Mouse (Mus musculus): Measurements from ENCODE around the gene Scrg1.
"Not testable (repeated sequence)": the region's sequence is repeated elsewhere in the genome, so short reads cannot be mapped to it uniquely, and the experiment has no call there.

The Scrg1 gene

GRCm38 (mm10) chr8:57453361-57453760, 2.4 kb upstream of the Scrg1 start:
- no peak for DNase-seq (ENCODE audit: low read depth, low spot score)

GRCm38 (mm10) chr8:57457152-57457551, 1.4 kb downstream of the Scrg1 start:
- no peak for DNase-seq (ENCODE audit: low read depth, low spot score)

DNA sequence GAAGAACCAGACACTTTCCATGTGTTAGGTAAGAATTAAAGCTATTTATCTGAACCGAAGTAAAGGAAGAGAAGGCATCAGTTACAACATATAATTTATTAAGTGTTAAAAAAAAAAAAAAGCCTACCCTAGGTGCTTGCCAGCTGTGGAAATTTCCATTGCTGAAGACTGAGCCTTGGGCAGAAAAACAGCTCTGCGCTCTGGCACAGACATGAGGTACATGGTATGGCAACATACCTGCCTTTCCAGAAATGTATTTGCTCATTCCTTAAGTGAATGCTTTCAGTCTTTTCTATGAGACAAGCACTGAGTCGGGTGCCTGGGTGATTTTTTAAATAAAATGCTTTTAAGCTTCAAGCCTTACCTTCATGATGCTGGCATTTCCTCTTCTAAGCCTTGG, 2.2 kb downstream of the Scrg1 start:
- no peak for DNase-seq (ENCODE audit: low read depth, low spot score)

- DNase-seq (ENCODE audit: low read depth, low spot score) = no peak
These were observed 7.1 kb downstream of the Scrg1 start for GRCm38 (mm10) chr8:57462839-57463238.

GRCm38 (mm10) chr8:57463757-57464156, 8.0 kb downstream of the Scrg1 start:
- no peak for DNase-seq (ENCODE audit: low read depth, low spot score)

DNA sequence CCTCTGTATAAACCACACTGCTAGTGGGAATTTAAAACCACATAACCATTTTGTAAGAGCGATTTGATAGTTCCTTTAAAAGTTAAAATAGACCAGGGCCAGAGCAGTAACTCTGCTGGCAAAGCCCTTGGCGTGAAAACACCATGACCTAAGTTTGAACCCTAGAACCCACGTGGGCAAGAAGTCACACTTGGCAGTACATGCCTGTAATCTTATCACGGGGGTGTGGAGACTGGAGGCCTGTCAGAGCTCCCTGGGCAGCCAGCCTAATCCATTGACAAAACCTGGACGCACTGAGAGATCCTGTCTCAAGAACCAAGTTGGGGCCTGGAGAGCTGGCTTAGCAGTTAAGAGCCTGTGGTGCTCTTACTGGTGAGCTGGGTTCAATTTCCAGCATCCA, 12.9 kb downstream of the Scrg1 start:
- DNase-seq (ENCODE audit: low read depth, low spot score) = no peak

DNA sequence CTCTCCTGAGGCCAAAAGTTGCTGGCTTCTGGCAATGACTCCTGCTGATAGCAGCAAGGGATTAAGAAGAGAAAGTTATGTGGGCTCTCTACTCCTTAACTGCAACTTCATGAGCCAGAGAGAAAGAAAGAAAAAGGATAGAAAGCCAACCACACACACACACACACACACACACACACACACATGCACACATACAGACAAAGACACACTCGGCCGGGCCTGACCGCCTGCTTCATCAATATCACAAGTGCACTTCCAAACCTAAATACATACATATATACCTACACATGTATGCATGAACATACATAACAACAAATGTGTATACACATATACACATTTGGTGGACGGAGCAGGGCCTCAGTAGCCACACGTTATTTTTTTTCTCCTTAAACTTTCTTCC, 15.1 kb downstream of the Scrg1 start:
- DNase-seq (ENCODE audit: low read depth, low spot score) = no peak

GRCm38 (mm10) chr8:57473751-57474150, 18.0 kb downstream of the Scrg1 start:
- DNase-seq (ENCODE audit: low read depth, low spot score) = no peak

- no peak for DNase-seq (ENCODE audit: low read depth, low spot score)
These were observed 22.7 kb downstream of the Scrg1 start for GRCm38 (mm10) chr8:57478406-57478805.

- DNase-seq (ENCODE audit: low read depth, low spot score) = no peak
These were observed 24.0 kb downstream of the Scrg1 start for GRCm38 (mm10) chr8:57479700-57480099.

- DNase-seq (ENCODE audit: low read depth, low spot score) = no peak
These were observed 24.9 kb downstream of the Scrg1 start for GRCm38 (mm10) chr8:57480606-57481005.

GRCm38 (mm10) chr8:57486491-57487440, 31.0 kb downstream of the Scrg1 start:
- DNase-seq (ENCODE audit: low read depth, low spot score) = peak; percentile 13

- DNase-seq (ENCODE audit: low read depth, low spot score) = peak; percentile 97
These were observed 31.9 kb downstream of the Scrg1 start, which contains the start of gene Sap30 for GRCm38 (mm10) chr8:57487441-57488155. Gene Sap30, minus strand, starts transcription at chr8:57487860.

DNA sequence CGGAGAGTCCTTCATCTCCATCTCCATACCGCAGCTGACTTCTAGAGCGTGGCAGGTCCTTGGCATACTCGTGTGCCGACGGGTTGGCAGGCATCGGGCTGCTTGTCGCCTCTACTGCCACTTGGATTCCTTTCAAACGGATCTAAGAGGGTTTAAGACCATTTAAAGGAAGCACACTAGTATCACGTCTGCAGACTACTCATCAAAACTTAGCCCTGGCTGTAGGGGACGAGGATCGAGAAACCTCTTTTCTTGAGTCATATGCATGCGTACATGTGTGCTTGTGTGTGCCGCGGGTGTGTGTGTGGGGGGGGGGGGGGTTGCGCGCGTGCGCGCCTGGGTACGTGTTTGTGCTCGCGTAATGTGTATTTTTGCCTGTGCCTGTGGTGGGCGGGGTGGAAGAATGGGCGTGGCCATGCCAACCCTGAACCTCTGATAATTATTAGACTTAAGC, 32.6 kb downstream of the Scrg1 start:
- DNase-seq (ENCODE audit: low read depth, low spot score) = peak; percentile 28

GRCm38 (mm10) chr8:57489366-57489765, 33.6 kb downstream of the Scrg1 start:
- no peak for DNase-seq (ENCODE audit: low read depth, low spot score)

- no peak for DNase-seq (ENCODE audit: low read depth, low spot score)
These were observed 34.2 kb downstream of the Scrg1 start for GRCm38 (mm10) chr8:57489896-57490295.

DNA sequence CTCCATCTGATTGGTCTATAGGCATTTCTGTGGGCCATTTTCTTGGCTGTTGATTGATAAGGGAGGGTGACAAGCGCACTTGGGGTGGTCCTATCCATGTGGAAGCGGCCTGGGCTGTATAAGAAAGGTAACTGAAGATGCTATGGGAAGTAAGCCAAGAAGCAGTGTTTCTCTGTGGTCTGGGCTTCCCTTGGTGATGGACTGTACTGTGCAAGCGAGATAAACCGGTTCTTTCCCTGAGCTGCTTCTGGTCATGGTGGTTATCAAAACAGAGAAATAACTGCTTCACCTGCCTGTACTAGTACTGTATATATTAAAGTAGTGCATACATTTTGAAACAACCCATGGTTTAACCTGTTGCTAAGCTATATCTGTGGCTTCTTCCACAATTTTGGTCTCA, 36.1 kb downstream of the Scrg1 start:
- no peak for DNase-seq (ENCODE audit: low read depth, low spot score)

- DNase-seq (ENCODE audit: low read depth, low spot score) = no peak
These were observed 42.7 kb downstream of the Scrg1 start for GRCm38 (mm10) chr8:57498494-57498846.

GRCm38 (mm10) chr8:57498847-57499511, 43.3 kb downstream of the Scrg1 start:
- peak; percentile 21 for DNase-seq (ENCODE audit: low read depth, low spot score)

DNA sequence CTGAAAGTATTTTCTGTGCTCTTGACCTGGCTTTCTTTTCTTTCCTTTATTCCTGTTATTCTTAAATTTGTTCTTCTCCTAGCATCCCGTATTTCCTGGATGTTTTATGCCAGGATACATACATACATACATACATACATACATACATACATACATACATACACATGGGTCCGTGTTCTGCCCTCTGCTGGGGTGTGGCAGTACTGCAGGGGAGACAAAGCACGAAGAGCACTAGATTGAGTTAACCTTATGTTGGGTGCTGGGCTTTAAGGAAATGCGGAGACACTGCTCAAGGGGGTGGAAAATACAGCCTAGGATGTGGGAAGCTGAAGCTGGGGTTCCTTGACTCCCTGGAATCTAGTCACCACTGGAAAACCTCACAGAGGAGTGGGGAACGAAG, 47.9 kb downstream of the Scrg1 start:
- peak; percentile 8 for DNase-seq (ENCODE audit: low read depth, low spot score)

- DNase-seq (ENCODE audit: low read depth, low spot score) = not testable (repeated sequence)
These were observed 49.8 kb downstream of the Scrg1 start for GRCm38 (mm10) chr8:57505500-57505899.

- no peak for DNase-seq (ENCODE audit: low read depth, low spot score)
These were observed 51.9 kb downstream of the Scrg1 start for GRCm38 (mm10) chr8:57507556-57508063.

Data from telencephalon, adult 2 months (tissue).